ENCODE assay signal across 26 mouse cellular contexts in the genomic region with DNA sequence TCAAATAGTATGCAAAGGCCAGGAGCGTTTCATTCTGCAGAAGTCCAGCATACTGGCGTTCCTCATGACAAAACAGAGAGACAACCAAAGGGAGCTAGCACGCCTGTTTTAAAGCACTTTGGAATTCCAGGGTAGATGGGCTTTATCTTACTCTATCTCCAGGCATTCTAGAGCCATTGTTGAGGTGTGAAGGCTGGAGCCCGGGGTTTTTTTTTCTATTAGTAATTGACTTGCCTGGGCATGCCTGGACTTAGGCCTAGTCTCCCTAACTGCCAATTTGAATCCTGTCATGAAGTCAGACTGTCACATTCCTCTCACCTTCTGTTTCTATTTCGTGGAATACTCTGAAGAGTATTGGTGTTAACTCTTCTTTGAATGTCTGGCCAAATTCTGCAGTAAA.
DNase-seq lines count a peak whose midpoint lies in the region; ATAC-seq and TF ChIP-seq lines count a peak whose summit lies in the region.
"Had no signal": no experiment of that assay in that cellular context is flagged by ENCODE, and none has a peak within 500 bp of the region (broad histone marks: within the 10 kb centered on the region; RNA-seq: fewer than 3 reads in every experiment).

No protein-coding gene starts in this region.

- H3K4me3 ChIP-seq in heart, embryonic 10.5 days = no peak overlapping the region
- no peak overlapping the region for H3K4me3 ChIP-seq in ES-Bruce4 (ENCODE audit: low read depth, low read length)
- H3K4me3 ChIP-seq in midbrain, embryonic 15.5 days = no peak overlapping the region
- H3K4me3 ChIP-seq: embryonic facial prominence, embryonic 12.5 days; embryonic facial prominence, embryonic 15.5 days; gastrocnemius, adult 2 months; hindbrain, embryonic 10.5 days had no signal

- no peak overlapping the region for H3K27ac ChIP-seq in heart, embryonic 10.5 days
- peak overlapping the region; percentile 79 for H3K27ac ChIP-seq in ES-Bruce4 (ENCODE audit: insufficient read depth, low read length)
- H3K27ac ChIP-seq in midbrain, embryonic 15.5 days = no peak overlapping the region
- H3K27ac ChIP-seq: embryonic facial prominence, embryonic 12.5 days; embryonic facial prominence, embryonic 15.5 days; gastrocnemius, adult 2 months; hindbrain, embryonic 10.5 days; hindbrain, embryonic 14.5 days; hindbrain, postnatal 0 days had no signal

- whole genome bisulfite sequencing in heart, embryonic 10.5 days = 52% methylated on average over 5 of the region's 5 CpGs
- 75% methylated on average over 5 of the region's 5 CpGs for WGBS in midbrain, embryonic 15.5 days

- H3K36me3 ChIP-seq in heart, embryonic 10.5 days = no peaks in the 10 kb centered on the region
- no peaks in the 10 kb centered on the region for H3K36me3 ChIP-seq in ES-Bruce4 (ENCODE audit: control insufficient read depth, insufficient read depth, low read length, poor library complexity, severe bottlenecking)
- H3K36me3 ChIP-seq in midbrain, embryonic 15.5 days (replicated peaks) = no peaks in the 10 kb centered on the region
- H3K36me3 ChIP-seq: embryonic facial prominence, embryonic 12.5 days; embryonic facial prominence, embryonic 15.5 days; hindbrain, embryonic 10.5 days had no signal

- no peak for ATAC-seq in midbrain, embryonic 15.5 days (replicated peaks)
- ATAC-seq: forebrain, embryonic 14.5 days; forebrain, postnatal 0 days; hindbrain, postnatal 0 days; inflammation-experienced regulatory T-cells, adult 6 months; intestine, embryonic 16.5 days had no signal

- H3K4me2 ChIP-seq in midbrain, embryonic 15.5 days = no peak overlapping the region
- H3K4me2 ChIP-seq: embryonic facial prominence, embryonic 12.5 days; embryonic facial prominence, embryonic 15.5 days; hindbrain, embryonic 14.5 days had no signal

- H3K9ac ChIP-seq in ES-Bruce4 (ENCODE audit: low read depth, poor library complexity, severe bottlenecking) = no peak overlapping the region
- no peak overlapping the region for H3K9ac ChIP-seq in midbrain, embryonic 15.5 days
- H3K9ac ChIP-seq: embryonic facial prominence, embryonic 12.5 days; embryonic facial prominence, embryonic 15.5 days; forebrain, postnatal 0 days; hindbrain, embryonic 14.5 days had no signal

- TF ChIP-seq CTCF in ES-Bruce4 (IDR thresholded peaks at IDR 0.05; ENCODE audit: low read depth, low read length) = no peak

- no peaks in the 10 kb centered on the region for H3K27me3 ChIP-seq in heart, embryonic 10.5 days (ENCODE audit: insufficient read depth, poor library complexity, severe bottlenecking)
- no peaks in the 10 kb centered on the region for H3K27me3 ChIP-seq in ES-Bruce4 (ENCODE audit: control insufficient read depth, insufficient read depth, low read length, poor library complexity, severe bottlenecking)
- no peaks in the 10 kb centered on the region for H3K27me3 ChIP-seq in midbrain, embryonic 15.5 days (replicated peaks)
- H3K27me3 ChIP-seq: embryonic facial prominence, embryonic 12.5 days; embryonic facial prominence, embryonic 15.5 days had no signal

- H3K9me3 ChIP-seq in heart, embryonic 10.5 days = no peaks in the 10 kb centered on the region
- H3K9me3 ChIP-seq in ES-Bruce4 (replicated peaks; ENCODE audit: control insufficient read depth, insufficient read depth, low read length, poor library complexity, severe bottlenecking) = no peaks in the 10 kb centered on the region
- no peaks in the 10 kb centered on the region for H3K9me3 ChIP-seq in midbrain, embryonic 15.5 days
- H3K9me3 ChIP-seq: embryonic facial prominence, embryonic 12.5 days; embryonic facial prominence, embryonic 15.5 days; hindbrain, embryonic 10.5 days had no signal

- no peak for TF ChIP-seq POLR2A in ES-Bruce4 (IDR thresholded peaks at IDR 0.05; ENCODE audit: insufficient read depth, low read length)

- TF ChIP-seq EP300 in ES-Bruce4 (IDR thresholded peaks at IDR 0.05; ENCODE audit: insufficient read depth, low read depth, low read length) = no peak

- peaks cover 2% of the 10 kb centered on the region; the same call in 1 of the 2 replicates for H3K4me1 ChIP-seq in heart, embryonic 10.5 days
- peaks cover 4% of the 10 kb centered on the region for H3K4me1 ChIP-seq in ES-Bruce4 (ENCODE audit: control insufficient read depth, insufficient read depth, low read length)
- H3K4me1 ChIP-seq in midbrain, embryonic 15.5 days = no peaks in the 10 kb centered on the region
- H3K4me1 ChIP-seq: embryonic facial prominence, embryonic 12.5 days; embryonic facial prominence, embryonic 15.5 days had no signal

- peak; percentile 28 for DNase-seq in heart, embryonic 10.5 days (ENCODE audit: low spot score)
- DNase-seq in heart, postnatal 36 days = no peak
- DNase-seq in R1 (ENCODE audit: low read depth, low spot score) = peak; percentile 59
- no peak for DNase-seq in adrenal gland, postnatal 4 days (ENCODE audit: low spot score in 2 of 2)
- DNase-seq in right cerebral cortex, postnatal 10 days (ENCODE audit: low spot score in 2 of 2) = no peak
- DNase-seq: adrenal gland, postnatal 10 days; adrenal gland, postnatal 36 days; B cell, adult 2 months; cerebellum, adult 11 months; cerebellum, adult 2 months; cerebellum, adult 9-11 months; cerebellum, postnatal 25 days; forebrain, postnatal 0 days; gastrocnemius, adult 2 months; gastrocnemius, postnatal 14 days; heart, adult 18-20 months had no signal

- intact Hi-C loops in heart, postnatal 36 days (cut with DNase I) = no loop called here

Comparison
In these comparisons a context has a peak if more than half of its experiments do, and no peak if none do; other contexts are left out.
1. DNase-seq: peak in heart, embryonic 10.5 days (single experiment) and R1 (single experiment); none in heart, postnatal 36 days (0 of 2), adrenal gland, postnatal 4 days (0 of 2) and right cerebral cortex, postnatal 10 days (0 of 2).